Mouse (Mus musculus): Measurements from ENCODE around the gene Akap8. TPM values are rescaled to one million over a fixed set of nuclear protein-coding genes. Genes with fewer than 3 reads are reported as not detected.

The Akap8 gene
- polyA plus RNA-seq, 1 experiment = 14.0 TPM

- Histone ChIP-seq H3K4me2 (ENCODE audit: low read depth) (peak overlapping the region; percentile 95), H3K27me3 (ENCODE audit: control insufficient read depth, insufficient read depth, insufficient read length) (no peaks in the 10 kb centered on the region), H3K4me3 (peak overlapping the region; percentile 98), H3K79me2 (ENCODE audit: control insufficient read depth, insufficient read depth) (peaks cover 51% of the 10 kb centered on the region), H3ac (ENCODE audit: control insufficient read depth, insufficient read length) (peak overlapping the region; percentile 50), H3K36me3 (ENCODE audit: control insufficient read depth, insufficient read depth) (peaks cover 27% of the 10 kb centered on the region)
- TF ChIP-seq E2F4 (IDR thresholded peaks at IDR 0.05; ENCODE audit: insufficient read depth) (no peak), TCF12 (IDR thresholded peaks at IDR 0.05; ENCODE audit: insufficient read depth, poor library complexity, severe bottlenecking) (no peak), USF1 (IDR thresholded peaks at IDR 0.05; ENCODE audit: low read depth) (no peak), TCF3 (IDR thresholded peaks at IDR 0.05; ENCODE audit: insufficient read length, low read depth) (no peak), MYOG (IDR thresholded peaks at IDR 0.05; ENCODE audit: control insufficient read depth in 1 of 3, insufficient read depth in 1 of 3, insufficient read length in 2 of 3, low read depth in 2 of 3) (no peak), POLR2A (IDR thresholded peaks at IDR 0.05; ENCODE audit: insufficient read length, low read depth) (no peak), MAX (IDR thresholded peaks at IDR 0.05; ENCODE audit: low read depth) (no peak), MYOD1 (IDR thresholded peaks at IDR 0.05; ENCODE audit: control insufficient read depth in 1 of 3, insufficient read length in 2 of 3, low read depth in 2 of 3) (no peak), CEBPB (IDR thresholded peaks at IDR 0.05; ENCODE audit: insufficient read depth, poor library complexity, severe bottlenecking) (no peak), SRF (IDR thresholded peaks at IDR 0.05; ENCODE audit: control insufficient read depth, insufficient read length, low read depth) (no peak), REST (IDR thresholded peaks at IDR 0.05; ENCODE audit: insufficient read depth, insufficient read length) (no peak), POLR2AphosphoS2 (IDR thresholded peaks at IDR 0.05; ENCODE audit: insufficient read length, low read depth) (no peak)
These were observed 324 bp upstream of the Akap8 start for GRCm38 (mm10) chr17:32321390-32321734.

- Histone ChIP-seq H3ac (ENCODE audit: control insufficient read depth, insufficient read length) (peak overlapping the region; percentile 50), H3K79me2 (ENCODE audit: control insufficient read depth, insufficient read depth) (peaks cover 51% of the 10 kb centered on the region), H3K4me3 (peak overlapping the region; percentile 98), H3K27me3 (ENCODE audit: control insufficient read depth, insufficient read depth, insufficient read length) (no peaks in the 10 kb centered on the region), H3K36me3 (ENCODE audit: control insufficient read depth, insufficient read depth) (peaks cover 30% of the 10 kb centered on the region), H3K4me2 (ENCODE audit: low read depth) (peak overlapping the region; percentile 68)
- TF ChIP-seq MAX (IDR thresholded peaks at IDR 0.05; ENCODE audit: low read depth) = no peak
- TF ChIP-seq TCF12 (IDR thresholded peaks at IDR 0.05; ENCODE audit: insufficient read depth, poor library complexity, severe bottlenecking) = no peak
- TF ChIP-seq E2F4 (IDR thresholded peaks at IDR 0.05; ENCODE audit: insufficient read depth) = no peak
- TF ChIP-seq SRF (IDR thresholded peaks at IDR 0.05; ENCODE audit: control insufficient read depth, insufficient read length, low read depth) = no peak
- TF ChIP-seq USF1 (IDR thresholded peaks at IDR 0.05; ENCODE audit: low read depth) = no peak
- TF ChIP-seq MYOG (IDR thresholded peaks at IDR 0.05; ENCODE audit: control insufficient read depth in 1 of 3, insufficient read depth in 1 of 3, insufficient read length in 2 of 3, low read depth in 2 of 3) = no peak
- TF ChIP-seq REST (IDR thresholded peaks at IDR 0.05; ENCODE audit: insufficient read depth, insufficient read length) = no peak
- TF ChIP-seq TCF3 (IDR thresholded peaks at IDR 0.05; ENCODE audit: insufficient read length, low read depth) = no peak
These were observed 1.1 kb downstream of the Akap8 start for GRCm38 (mm10) chr17:32319950-32320349.

- H3ac ChIP-seq (ENCODE audit: control insufficient read depth, insufficient read length) = no peak overlapping the region
- no peaks in the 10 kb centered on the region for H3K27me3 ChIP-seq (ENCODE audit: control insufficient read depth, insufficient read depth, insufficient read length)
- H3K4me2 ChIP-seq (ENCODE audit: low read depth) = no peak overlapping the region
- TF ChIP-seq SRF (IDR thresholded peaks at IDR 0.05; ENCODE audit: control insufficient read depth, insufficient read length, low read depth) = no peak
- no peak for TF ChIP-seq USF1 (IDR thresholded peaks at IDR 0.05; ENCODE audit: low read depth)
- no peak for TF ChIP-seq MYOD1 (IDR thresholded peaks at IDR 0.05; ENCODE audit: control insufficient read depth in 1 of 3, insufficient read length in 2 of 3, low read depth in 2 of 3)
- TF ChIP-seq REST (IDR thresholded peaks at IDR 0.05; ENCODE audit: insufficient read depth, insufficient read length) = no peak
- no peak for TF ChIP-seq MAX (IDR thresholded peaks at IDR 0.05; ENCODE audit: low read depth)
- no peak for TF ChIP-seq MYOG (IDR thresholded peaks at IDR 0.05; ENCODE audit: control insufficient read depth in 1 of 3, insufficient read depth in 1 of 3, insufficient read length in 2 of 3, low read depth in 2 of 3)
- no peak for TF ChIP-seq TCF12 (IDR thresholded peaks at IDR 0.05; ENCODE audit: insufficient read depth, poor library complexity, severe bottlenecking)
- no peak for TF ChIP-seq TCF3 (IDR thresholded peaks at IDR 0.05; ENCODE audit: insufficient read length, low read depth)
- no peak for TF ChIP-seq E2F4 (IDR thresholded peaks at IDR 0.05; ENCODE audit: insufficient read depth)
- no peak for TF ChIP-seq POLR2AphosphoS2 (IDR thresholded peaks at IDR 0.05; ENCODE audit: insufficient read length, low read depth)
- H3K36me3 ChIP-seq (ENCODE audit: control insufficient read depth, insufficient read depth) = peaks cover 49% of the 10 kb centered on the region
- peaks cover 47% of the 10 kb centered on the region for H3K79me2 ChIP-seq (ENCODE audit: control insufficient read depth, insufficient read depth)
- H3K4me3 ChIP-seq = no peak overlapping the region
These were observed 3.3 kb downstream of the Akap8 start for GRCm38 (mm10) chr17:32317708-32318107.

- Histone ChIP-seq H3ac (ENCODE audit: control insufficient read depth, insufficient read length) (no peak overlapping the region), H3K79me2 (ENCODE audit: control insufficient read depth, insufficient read depth) (peaks cover 40% of the 10 kb centered on the region), H3K4me2 (ENCODE audit: low read depth) (no peak overlapping the region), H3K27me3 (ENCODE audit: control insufficient read depth, insufficient read depth, insufficient read length) (no peaks in the 10 kb centered on the region), H3K36me3 (ENCODE audit: control insufficient read depth, insufficient read depth) (peaks cover 49% of the 10 kb centered on the region), H3K4me3 (no peak overlapping the region)
- no peak for TF ChIP-seq POLR2AphosphoS2 (IDR thresholded peaks at IDR 0.05; ENCODE audit: insufficient read length, low read depth)
- no peak for TF ChIP-seq REST (IDR thresholded peaks at IDR 0.05; ENCODE audit: insufficient read depth, insufficient read length)
- TF ChIP-seq TCF3 (IDR thresholded peaks at IDR 0.05; ENCODE audit: insufficient read length, low read depth) = no peak
- no peak for TF ChIP-seq MYOD1 (IDR thresholded peaks at IDR 0.05; ENCODE audit: control insufficient read depth in 1 of 3, insufficient read length in 2 of 3, low read depth in 2 of 3)
These were observed 4.0 kb downstream of the Akap8 start for GRCm38 (mm10) chr17:32317032-32317431.

- no peak overlapping the region for H3K4me2 ChIP-seq (ENCODE audit: low read depth)
- no peak overlapping the region for H3ac ChIP-seq (ENCODE audit: control insufficient read depth, insufficient read length)
- peaks cover 35% of the 10 kb centered on the region for H3K79me2 ChIP-seq (ENCODE audit: control insufficient read depth, insufficient read depth)
- TF ChIP-seq MYOD1 (IDR thresholded peaks at IDR 0.05; ENCODE audit: control insufficient read depth in 1 of 3, insufficient read length in 2 of 3, low read depth in 2 of 3) = no peak
- TF ChIP-seq CEBPB (IDR thresholded peaks at IDR 0.05; ENCODE audit: insufficient read depth, poor library complexity, severe bottlenecking) = no peak
- TF ChIP-seq SRF (IDR thresholded peaks at IDR 0.05; ENCODE audit: control insufficient read depth, insufficient read length, low read depth) = no peak
- no peak for TF ChIP-seq POLR2A (IDR thresholded peaks at IDR 0.05; ENCODE audit: insufficient read length, low read depth)
- TF ChIP-seq TCF12 (IDR thresholded peaks at IDR 0.05; ENCODE audit: insufficient read depth, poor library complexity, severe bottlenecking) = no peak
- TF ChIP-seq TCF3 (IDR thresholded peaks at IDR 0.05; ENCODE audit: insufficient read length, low read depth) = no peak
- no peak for TF ChIP-seq POLR2AphosphoS2 (IDR thresholded peaks at IDR 0.05; ENCODE audit: insufficient read length, low read depth)
- TF ChIP-seq USF1 (IDR thresholded peaks at IDR 0.05; ENCODE audit: low read depth) = no peak
- no peak for TF ChIP-seq E2F4 (IDR thresholded peaks at IDR 0.05; ENCODE audit: insufficient read depth)
- no peak overlapping the region for H3K4me3 ChIP-seq
- no peaks in the 10 kb centered on the region for H3K27me3 ChIP-seq (ENCODE audit: control insufficient read depth, insufficient read depth, insufficient read length)
- H3K36me3 ChIP-seq (ENCODE audit: control insufficient read depth, insufficient read depth) = peaks cover 61% of the 10 kb centered on the region
These were observed 5.5 kb downstream of the Akap8 start for GRCm38 (mm10) chr17:32315560-32315959.

Data from myocyte (in vitro differentiated cells).